In the genomic region with DNA sequence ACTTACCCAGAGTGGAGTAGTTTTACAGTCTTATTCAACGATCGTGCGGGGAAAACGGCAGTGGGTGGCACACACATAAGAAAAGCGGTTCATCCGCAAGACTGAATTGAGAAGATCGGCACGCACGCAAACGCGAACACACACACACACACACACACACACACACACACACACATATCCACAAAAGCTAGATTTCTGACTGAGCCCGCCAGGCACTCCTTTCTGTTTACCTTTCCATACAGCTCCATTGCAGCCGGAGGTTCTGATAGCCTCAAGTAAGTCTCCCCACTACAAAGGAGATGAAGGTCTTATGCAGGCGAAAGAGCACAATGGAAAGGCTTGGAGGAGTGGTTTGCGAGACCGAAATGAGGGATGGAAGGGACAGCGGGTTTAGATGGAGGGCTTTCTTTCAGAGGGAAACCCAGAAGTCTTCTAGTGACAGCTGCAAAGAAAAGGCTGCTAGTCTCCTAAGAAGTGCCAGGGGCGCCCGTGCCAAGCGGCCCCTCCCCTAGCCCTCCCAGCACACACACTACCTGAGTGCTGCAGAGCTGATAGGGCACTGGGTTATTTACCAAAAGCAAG, we compare ENCODE assay signal across 8 mouse cellular contexts. TPM values are rescaled to one million over a fixed set of nuclear protein-coding genes. Genes with fewer than 3 reads are reported as not detected.
A peak's percentile ranks its signal among the peaks of the same experiment; 100 is the strongest.
DNase-seq lines count a peak whose midpoint lies in the region; ATAC-seq and TF ChIP-seq lines count a peak whose summit lies in the region.

A gene (minus strand): TSS at position 434 of the 582 bp plus-strand sequence.

- H3K27me3 ChIP-seq in hindbrain, postnatal 0 days (ENCODE audit: insufficient read depth, low read length), result no peaks in the 10 kb centered on the region

- peak; percentile 61 for ATAC-seq in hindbrain, postnatal 0 days

- DNase-seq in right cerebral cortex, postnatal 4 days, result peak; percentile 33
- DNase-seq in right cerebral cortex, postnatal 25 days, result no peak
- peak; percentile 11 for DNase-seq in embryo, embryonic 10 days (ENCODE audit: low spot score)
- DNase-seq in hindbrain, postnatal 0 days (ENCODE audit: low spot score), result peak; percentile 68
- DNase-seq in lung, adult 18-20 months, result peak; percentile 15 to 42
- DNase-seq in gastrocnemius, postnatal 25 days, result no peak
- no peak for DNase-seq in spleen, postnatal 14 days (ENCODE audit: low spot score in 2 of 2)

- no peak for TF ChIP-seq POLR2A in olfactory bulb, adult 2 months (IDR thresholded peaks at IDR 0.05; ENCODE audit: insufficient read depth, low read depth, low read length)

- peak within 1 kb of the TSS; percentile 86 for H3K27ac ChIP-seq in hindbrain, postnatal 0 days
- peak within 1 kb of the TSS; percentile 35; the same call in 1 of the 2 replicates for H3K27ac ChIP-seq in olfactory bulb, adult 2 months (ENCODE audit: insufficient read depth, low read depth, low read length)

- H3K4me3 ChIP-seq in hindbrain, postnatal 0 days (ENCODE audit: low read length), result peak within 1 kb of the TSS; percentile 65
- peak within 1 kb of the TSS; percentile 82 for H3K4me3 ChIP-seq in olfactory bulb, adult 2 months (ENCODE audit: insufficient read depth, low read depth, low read length)

- peak within 1 kb of the TSS; percentile 62 for H3K9ac ChIP-seq in hindbrain, postnatal 0 days (replicated peaks; ENCODE audit: low read length)

- no peaks in the 10 kb centered on the region for H3K9me3 ChIP-seq in hindbrain, postnatal 0 days (ENCODE audit: low read length)

- peak within 1 kb of the TSS; percentile 66 for H3K4me2 ChIP-seq in hindbrain, postnatal 0 days (ENCODE audit: low read depth, low read length)

- WGBS in hindbrain, postnatal 0 days, result under 1% methylated on average over 20 of the region's 20 CpGs
- 2% methylated on average over 20 of the region's 20 CpGs for WGBS in olfactory bulb, adult 2 months

- no peaks in the 10 kb centered on the region for H3K36me3 ChIP-seq in hindbrain, postnatal 0 days (ENCODE audit: insufficient read depth, low read length)

- H3K4me1 ChIP-seq in hindbrain, postnatal 0 days (ENCODE audit: insufficient read depth, low read length), result no peaks in the 10 kb centered on the region
- H3K4me1 ChIP-seq in olfactory bulb, adult 2 months (ENCODE audit: control insufficient read depth, insufficient read depth, low read length), result no peaks in the 10 kb centered on the region

- no peak for TF ChIP-seq CTCF in hindbrain, postnatal 0 days (IDR thresholded peaks at IDR 0.05; ENCODE audit: low read depth)
- no peak for TF ChIP-seq CTCF in olfactory bulb, adult 2 months (IDR thresholded peaks at IDR 0.05; ENCODE audit: insufficient read depth, low read depth, low read length)

RNA-seq across cellular contexts. Expression of the gene that starts here (rescaled TPM):
- total RNA-seq in hindbrain, postnatal 0 days (2014; rRNA removed), result 125 and 126 TPM in 2 replicates
- 126 and 130 TPM in 2 replicates for polyA plus RNA-seq in hindbrain, postnatal 0 days (2015; fragmentation: Nextera tagmentation; extraction: Ambion mirVana)
- 54.1 TPM in 1 of 2 replicates, not detected in the other for polyA plus RNA-seq in olfactory bulb, adult 2 months (2012; ENCODE audit: insufficient read depth, insufficient read length, low replicate concordance, missing spikeins)
- total RNA-seq in gastrocnemius, postnatal 25 days (2021), result not detected

Comparison
In these comparisons a context has a peak if more than half of its experiments do, and no peak if none do; other contexts are left out.
1. RNA of the gene that starts here (total RNA-seq): 125 to 126 TPM in hindbrain, postnatal 0 days; not detected in gastrocnemius, postnatal 25 days; every median in the first group is over 100 times any median in the second.
2. DNase-seq: peak in right cerebral cortex, postnatal 4 days (single experiment), embryo, embryonic 10 days (single experiment), hindbrain, postnatal 0 days (single experiment) and lung, adult 18-20 months (2 of 2); none in right cerebral cortex, postnatal 25 days (single experiment), gastrocnemius, postnatal 25 days (single experiment) and spleen, postnatal 14 days (0 of 2).